Mouse (Mus musculus): ENCODE measurements around the gene Rmnd5b. TPM values are rescaled to one million over a fixed set of nuclear protein-coding genes. Genes with fewer than 3 reads are reported as not detected.
"Not testable (repeated sequence)": the region's sequence is repeated elsewhere in the genome, so short reads cannot be mapped to it uniquely, and the experiment has no call there.

The Rmnd5b gene
- total RNA-seq, 2 experiments from 2014 or later = 33.2 to 34.6 TPM

- DNase-seq = no peak
Observed at GRCm38 (mm10) chr11:51620084-51620483, 15.6 kb downstream of the Rmnd5b start.

DNA sequence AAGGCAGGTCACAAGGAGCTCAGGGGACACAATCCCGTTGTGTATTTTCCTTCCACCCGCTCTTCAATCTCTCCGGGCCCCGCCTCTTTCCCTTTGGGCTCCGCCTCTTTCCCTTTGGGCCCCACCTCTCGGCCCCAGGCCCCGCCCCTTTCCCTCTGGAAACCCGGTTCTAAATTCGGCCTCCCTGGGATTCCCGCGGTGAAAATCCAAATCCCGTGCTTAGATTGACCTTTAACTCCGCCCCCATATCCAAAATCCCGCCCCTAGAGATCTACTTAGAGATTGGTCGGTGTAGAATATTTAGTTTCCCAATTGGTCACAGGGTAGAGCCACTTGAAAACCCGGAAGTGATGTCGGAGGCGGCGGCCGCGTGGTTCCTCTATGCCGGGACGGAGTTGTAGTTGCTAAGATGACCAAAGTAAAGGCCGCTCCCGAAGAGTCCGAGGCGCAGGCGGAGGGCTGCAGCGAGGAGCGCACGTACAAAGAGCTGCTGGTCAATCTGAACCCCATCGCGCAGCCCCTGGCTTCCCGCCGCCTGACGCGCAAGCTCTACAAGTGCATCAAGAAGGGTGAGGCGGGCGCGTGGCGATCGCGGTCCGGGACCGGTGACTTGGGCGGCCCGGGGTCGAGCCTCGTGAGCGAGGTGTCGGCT, 16.2 kb downstream of the Rmnd5b start, which contains the start of gene Nhp2:
Nhp2 (plus strand) TSS at position 327 of the 652 bp plus-strand sequence.
- peak; percentile 97 for DNase-seq

DNA sequence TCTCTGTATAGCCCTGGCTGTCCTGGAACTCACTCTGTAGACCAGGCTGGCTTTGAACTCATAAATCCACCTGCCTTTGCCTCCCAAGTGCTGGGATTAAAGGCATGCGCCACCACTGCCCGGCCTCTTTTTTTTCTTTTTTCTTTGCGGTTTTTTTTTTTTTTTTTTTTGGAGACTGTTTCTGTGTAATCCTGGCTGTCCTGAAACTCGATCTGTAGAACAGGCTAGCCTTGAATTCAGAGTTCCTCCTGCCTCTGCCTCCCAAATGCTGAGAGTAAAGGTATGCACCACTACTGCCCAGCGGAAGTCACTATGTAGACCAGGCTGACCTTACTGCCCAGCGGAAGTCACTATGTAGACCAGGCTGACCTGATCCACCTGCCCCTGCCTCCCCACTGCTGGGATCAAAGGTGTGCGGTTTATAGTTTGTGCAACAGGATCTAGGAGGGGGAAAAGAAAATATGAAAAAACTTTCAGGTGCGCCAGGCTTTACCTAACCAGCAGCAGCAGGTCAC, 16.7 kb downstream of the Rmnd5b start:
- no peak for DNase-seq

- DNase-seq = peak; percentile 82
Observed at GRCm38 (mm10) chr11:51617693-51618092, 18.0 kb downstream of the Rmnd5b start.

DNA sequence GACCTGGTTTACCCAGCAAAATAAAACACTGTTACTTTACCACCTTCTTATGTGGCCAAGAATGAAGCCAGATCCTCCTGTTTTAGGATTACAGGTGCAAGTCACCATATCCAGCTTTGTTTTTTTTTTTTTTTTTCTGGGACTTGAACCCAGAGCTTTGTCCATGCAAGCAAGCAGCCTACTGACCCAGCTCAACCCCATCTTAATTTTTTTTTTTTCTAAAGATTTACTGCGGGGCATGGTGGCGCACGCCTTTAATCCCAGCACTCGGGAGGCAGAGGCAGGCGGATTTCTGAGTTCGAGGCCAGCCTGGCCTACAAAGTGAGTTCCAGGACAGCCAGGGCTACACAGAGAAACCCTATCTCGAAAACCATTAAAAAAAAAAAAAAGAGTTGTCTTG, 19.6 kb downstream of the Rmnd5b start:
- not testable (repeated sequence) for DNase-seq

DNA sequence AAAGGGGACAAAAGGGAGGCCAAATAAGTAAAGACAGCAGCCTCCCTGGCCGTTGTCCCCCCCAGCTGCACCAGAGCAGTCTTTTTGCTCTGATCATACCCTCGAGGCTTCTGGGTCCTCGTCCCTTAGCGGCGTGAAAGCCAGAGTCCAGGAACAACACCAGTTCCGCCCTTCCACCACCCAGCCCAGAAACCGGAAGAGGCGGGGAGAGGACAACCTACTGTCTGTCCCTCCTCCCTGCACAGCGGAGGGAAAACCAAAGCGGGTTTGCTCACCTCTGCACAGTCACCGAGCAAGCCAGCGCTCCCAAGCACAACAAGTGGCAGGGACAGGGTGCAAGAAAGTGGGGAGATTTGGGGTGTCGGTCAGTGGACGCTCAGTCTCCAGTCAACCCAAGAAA, 20.1 kb downstream of the Rmnd5b start:
- peak; percentile 87 for DNase-seq

GRCm38 (mm10) chr11:51615129-51615528, 20.6 kb downstream of the Rmnd5b start:
- no peak for DNase-seq

GRCm38 (mm10) chr11:51614256-51614655, 21.4 kb downstream of the Rmnd5b start:
- DNase-seq = no peak

- not testable (repeated sequence) for DNase-seq
Observed at GRCm38 (mm10) chr11:51609940-51610339, 25.8 kb downstream of the Rmnd5b start.

DNA sequence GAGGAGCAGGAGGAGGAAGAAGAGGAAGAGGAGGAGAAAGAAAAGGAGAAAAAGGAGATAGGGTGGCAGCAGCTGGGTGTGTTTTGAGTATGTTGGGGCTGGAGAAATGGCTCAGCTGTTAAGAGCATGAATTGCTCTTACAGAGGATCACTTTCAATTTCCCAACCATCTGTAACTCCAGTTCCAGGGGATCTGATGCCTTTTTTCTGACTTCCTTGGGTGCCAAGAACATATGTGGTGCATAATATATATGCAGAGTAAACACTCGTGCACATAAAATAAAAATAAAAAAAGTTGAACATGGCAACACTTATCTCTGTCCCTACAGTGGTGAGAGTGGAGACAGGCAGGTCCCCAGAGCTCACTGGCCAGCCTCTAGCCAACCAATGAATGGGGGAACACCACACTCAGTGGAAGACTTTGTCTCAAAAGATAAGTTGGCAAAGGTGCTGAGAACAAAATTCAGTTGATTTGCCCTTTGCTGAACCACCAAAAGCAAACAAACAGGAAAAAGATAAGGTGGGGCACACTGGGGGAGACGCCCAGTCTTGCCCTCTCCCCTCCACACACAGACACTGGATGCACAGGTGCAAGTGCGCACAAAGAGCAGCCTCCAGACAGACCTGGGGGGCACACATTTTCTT, 26.3 kb downstream of the Rmnd5b start:
- no peak for DNase-seq

DNA sequence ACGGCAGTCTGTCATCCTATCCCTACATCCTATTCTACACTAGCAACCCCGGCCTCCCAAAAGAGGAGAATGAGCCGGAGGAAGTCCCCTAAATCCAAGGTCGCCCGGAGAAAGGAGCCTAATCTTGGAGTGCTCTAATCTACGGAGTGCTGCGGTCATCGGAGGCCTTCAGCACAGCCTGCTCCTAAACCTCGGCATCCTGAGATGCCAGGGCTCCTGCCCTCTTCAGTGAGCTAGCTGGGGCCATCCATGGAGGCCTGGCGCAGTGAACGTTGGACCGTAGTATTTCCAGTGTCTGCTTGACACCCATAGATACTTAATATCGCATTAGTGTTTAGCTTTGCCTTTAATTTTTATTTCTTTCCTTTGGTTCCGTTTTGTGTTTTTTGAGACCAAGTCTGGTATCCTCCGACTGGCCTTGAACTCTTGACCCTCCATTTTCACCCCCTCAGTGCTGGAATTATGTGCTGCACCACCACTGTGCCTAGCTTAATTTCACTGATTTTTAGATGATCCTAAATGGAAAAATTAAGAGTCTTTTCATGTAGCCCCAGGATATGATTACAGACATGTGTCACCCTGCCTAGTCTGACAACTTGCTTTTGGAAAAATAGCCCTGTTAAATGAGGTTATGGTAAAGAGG, 28.5 kb downstream of the Rmnd5b start:
- no peak for DNase-seq

- DNase-seq = peak; percentile 97
Observed at GRCm38 (mm10) chr11:51606447-51607095, 29.1 kb downstream of the Rmnd5b start, which contains the start of gene Hnrnpab. Hnrnpab (minus strand) TSS chr11:51606847.

DNA sequence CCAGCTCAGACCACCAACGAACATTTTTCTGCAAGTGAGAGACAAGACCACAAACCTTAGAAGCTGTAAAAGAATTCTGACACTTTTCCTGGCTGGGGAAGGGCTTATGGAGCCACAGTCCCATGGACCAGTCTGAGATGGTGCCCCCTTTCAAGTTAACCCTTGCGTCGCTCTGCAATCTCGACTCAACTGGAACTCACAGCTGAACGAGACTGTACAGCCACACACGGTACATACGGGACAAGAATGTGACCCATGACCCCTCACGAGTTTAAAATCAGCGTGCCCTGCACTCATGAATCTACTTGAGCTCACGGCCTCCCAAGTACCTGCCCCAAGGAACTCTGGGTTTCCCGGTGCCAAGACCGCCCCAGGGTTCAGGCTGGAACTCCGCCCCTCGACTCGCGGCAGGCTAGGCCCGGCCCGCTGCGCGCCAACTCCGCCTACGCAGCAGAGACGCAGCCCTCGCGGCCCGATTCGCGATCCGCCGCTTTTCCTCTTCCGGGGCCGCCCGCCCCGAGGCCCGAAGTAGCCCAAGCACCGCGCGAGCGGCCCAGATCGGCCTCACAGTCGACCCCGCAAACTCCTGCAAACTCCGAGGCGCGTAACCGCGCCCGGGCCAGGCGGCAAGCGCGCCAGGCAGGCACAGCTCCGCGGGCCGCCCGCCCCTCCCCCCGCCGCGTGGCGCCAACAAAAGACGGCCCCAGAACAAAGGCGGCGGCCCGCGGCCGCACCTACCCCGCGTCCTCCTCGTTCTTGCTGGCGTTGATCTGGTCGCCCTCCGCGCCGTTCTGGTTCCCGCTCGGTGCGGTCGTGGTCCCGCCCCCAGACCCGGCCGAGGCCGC, 29.9 kb downstream of the Rmnd5b start:
- DNase-seq = peak; percentile 94

DNA sequence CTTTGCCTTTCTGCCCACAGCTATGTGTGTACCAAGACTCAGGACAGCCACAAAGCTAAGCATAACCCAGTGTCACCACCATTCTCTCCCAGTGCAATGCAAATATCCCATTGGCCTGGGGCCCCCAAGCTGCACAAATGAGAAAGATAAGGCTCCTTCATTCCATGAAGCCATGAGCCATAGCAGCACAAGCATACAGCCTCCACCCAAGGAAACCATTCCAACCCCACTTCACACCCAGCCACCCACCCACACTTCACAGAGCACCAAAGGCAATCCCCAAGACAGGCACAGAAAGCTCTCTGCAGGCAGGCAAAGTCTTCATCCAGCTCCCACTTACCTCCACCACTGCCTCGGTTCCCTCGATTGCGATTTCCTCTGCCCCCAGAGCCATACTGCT, 33.4 kb downstream of the Rmnd5b start:
- DNase-seq = no peak

DNA sequence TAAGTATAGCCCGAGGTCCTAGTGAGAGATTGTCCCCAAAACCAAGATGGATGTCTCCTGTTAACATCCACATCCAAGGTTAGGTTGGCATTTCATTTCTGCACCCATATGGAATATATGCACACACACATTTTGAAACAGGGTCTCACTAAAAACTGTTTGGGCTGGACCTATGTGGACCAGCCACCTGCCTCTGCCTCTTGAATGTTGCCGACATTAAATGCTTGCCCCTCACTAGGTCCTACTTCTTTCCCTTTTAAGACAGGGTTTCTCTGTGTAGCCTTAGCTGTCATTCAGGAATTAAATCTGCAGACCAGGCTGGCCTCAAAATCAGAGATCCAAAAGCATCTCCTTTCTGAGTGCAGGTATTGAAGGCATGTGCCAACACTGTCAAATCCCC, 38.1 kb downstream of the Rmnd5b start:
- DNase-seq = no peak

- no peak for DNase-seq
Observed at GRCm38 (mm10) chr11:51595459-51596083, 40.1 kb downstream of the Rmnd5b start.

DNA sequence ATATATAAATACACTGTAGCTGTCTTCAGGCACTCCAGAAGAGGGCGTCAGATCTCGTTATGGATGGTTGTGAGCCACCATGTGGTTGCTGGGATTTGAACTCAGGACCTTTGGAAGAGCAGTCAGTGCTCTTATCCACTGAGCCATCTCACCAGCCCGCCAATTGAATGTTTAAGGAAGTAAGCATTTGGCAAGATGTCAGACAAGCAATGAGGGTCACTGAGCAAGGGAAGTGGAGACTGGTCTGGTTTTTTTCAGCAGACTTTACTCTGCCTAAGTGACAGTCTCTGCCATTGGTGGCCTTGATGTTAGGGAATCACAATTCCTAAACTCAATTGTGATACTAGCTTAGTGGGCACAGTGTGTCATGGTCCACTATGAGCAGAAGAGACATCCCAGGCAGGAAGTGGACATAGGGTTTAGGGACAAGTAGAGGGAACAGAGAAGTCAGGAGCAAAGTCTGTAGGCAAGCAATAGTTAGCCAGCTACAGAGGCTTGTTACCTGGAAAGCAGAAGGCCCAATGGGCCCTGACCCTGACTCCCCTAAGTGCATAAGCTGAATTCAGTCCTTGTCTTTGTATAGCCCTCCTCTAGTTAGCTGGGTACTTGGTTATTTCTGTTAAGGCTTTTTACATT, 40.9 kb downstream of the Rmnd5b start:
- no peak for DNase-seq

DNA sequence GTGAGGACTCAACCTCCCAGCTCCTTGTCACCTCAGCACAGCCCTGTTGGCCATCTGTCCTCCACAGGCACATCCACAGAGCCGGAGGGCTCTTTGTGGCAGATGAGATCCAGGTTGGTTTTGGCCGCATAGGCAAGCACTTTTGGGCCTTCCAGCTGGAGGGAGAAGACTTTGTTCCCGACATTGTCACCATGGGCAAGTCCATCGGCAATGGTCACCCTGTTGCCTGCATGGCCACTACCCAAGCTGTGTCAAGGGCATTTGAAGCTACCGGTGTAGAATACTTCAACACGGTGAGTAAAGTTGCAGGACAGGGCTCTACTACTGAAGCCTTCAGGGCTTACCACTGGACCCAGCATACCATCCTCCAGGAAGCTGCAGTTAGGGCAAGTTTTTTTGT, 41.8 kb downstream of the Rmnd5b start:
- DNase-seq = no peak

DNA sequence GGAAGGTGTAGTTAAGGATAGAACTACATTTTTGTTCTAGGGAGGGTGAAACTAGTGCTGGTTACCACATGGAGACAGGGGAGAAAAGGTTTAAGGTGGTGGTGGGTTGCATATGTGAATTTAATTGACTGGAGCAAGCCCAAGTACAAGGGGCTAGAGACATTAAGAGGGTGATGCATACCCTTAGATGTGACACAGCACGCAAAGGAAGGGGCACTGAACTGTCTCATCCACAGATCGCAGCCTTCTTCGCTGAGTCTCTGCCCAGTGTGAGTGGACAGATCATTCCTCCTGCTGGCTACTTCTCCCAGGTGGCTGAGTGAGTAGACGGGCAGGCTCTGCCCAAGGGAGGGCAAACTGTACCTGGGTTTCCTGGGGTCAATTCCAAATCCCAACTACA, 42.3 kb downstream of the Rmnd5b start:
- DNase-seq = no peak

- DNase-seq = no peak
Observed at GRCm38 (mm10) chr11:51591915-51592314, 43.8 kb downstream of the Rmnd5b start.

DNA sequence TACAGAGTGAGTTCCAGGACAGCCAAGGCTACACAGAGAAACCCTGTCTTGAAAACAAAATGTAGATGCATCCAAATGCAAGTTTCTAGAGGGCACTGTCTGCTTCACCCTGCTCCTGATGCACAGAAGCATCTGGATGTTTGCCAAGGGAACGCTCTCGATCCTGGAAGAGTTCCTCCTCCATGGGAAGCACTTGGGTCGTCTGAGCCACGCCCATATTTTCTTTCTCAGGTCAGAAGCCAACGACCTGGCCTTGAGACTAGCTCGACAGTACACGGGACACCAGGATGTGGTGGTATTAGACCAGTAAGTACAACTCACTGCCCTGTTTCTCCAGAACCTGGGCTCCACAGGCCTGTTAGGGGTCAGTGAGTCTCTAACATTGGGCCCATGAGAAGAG, 44.5 kb downstream of the Rmnd5b start:
- DNase-seq = peak; percentile 39
